Mouse (Mus musculus) intestine, embryonic 16.5 days (tissue): ENCODE data around the gene Atp5g1. TPM values are rescaled to one million over a fixed set of nuclear protein-coding genes. Genes with fewer than 3 reads are reported as not detected.

Source experiments
- ATAC-seq: fragments of 200-750 bp; cut with Nextera tagmentation; 2 replicates; pipeline ENCODE4 v1.8.0; 2017; ENCODE audit warnings: moderate TSS enrichment, moderate library complexity
- H3K27ac ChIP-seq: fragments of 300-500 bp; sonication (generic); 2 replicates; pipeline ENCODE4 v1.5.1; 2014; ENCODE audit warnings: mild to moderate bottlenecking, low read length
- H3K27me3 ChIP-seq: fragments of 300-500 bp; sonication (generic); replicated peaks from 2 replicates; pipeline ENCODE4 v1.6.1; 2014; ENCODE audit warnings: low read length, control low read depth, mixed read lengths; ENCODE audit not compliant: control insufficient read depth, insufficient read depth
- H3K36me3 ChIP-seq: fragments of 300-500 bp; sonication (generic); 2 replicates; pipeline ENCODE4 v1.6.1; 2014; ENCODE audit warnings: low read length, control low read depth; ENCODE audit not compliant: control insufficient read depth, insufficient read depth
- H3K4me1 ChIP-seq: fragments of 300-500 bp; sonication (generic); 2 replicates; pipeline ENCODE4 v1.6.1; 2014; ENCODE audit warnings: low read length, control low read depth, mixed read lengths; ENCODE audit not compliant: control insufficient read depth, insufficient read depth
- H3K4me2 ChIP-seq: fragments of 300-500 bp; sonication (generic); 2 replicates; pipeline ENCODE4 v1.6.1; 2014; ENCODE audit warnings: low read depth, low read length, control low read depth
- H3K4me3 ChIP-seq: fragments of 300-500 bp; sonication (generic); 2 replicates; pipeline ENCODE4 v1.5.1; 2014; ENCODE audit warnings: mild to moderate bottlenecking, low read length
- H3K9ac ChIP-seq: fragments of 300-500 bp; sonication (generic); 2 replicates; pipeline ENCODE4 v1.6.1; 2014; ENCODE audit warnings: low read depth, low read length
- H3K9me3 ChIP-seq: fragments of 300-500 bp; sonication (generic); 2 replicates; pipeline ENCODE4 v1.6.1; 2016; ENCODE audit warnings: low read length, control low read depth; ENCODE audit not compliant: control insufficient read depth
- WGBS: fragments of 180-500 bp; shearing (Covaris S2); extraction: QIAGEN DNeasy Blood & Tissue Kit; methylation state at CpG from one replicate; pipeline ENCODE4 v1.1.7; 2014; 5-methylcytosine and 5-hydroxymethylcytosine counted together
- polyA plus RNA-seq: library from polyadenylated mRNA; unstranded; fragments of >200 nt; fragmentation: Nextera tagmentation; extraction: Ambion mirVana; gene quantifications from 2 replicates; pipeline ENCODE4 v1.2.1, GENCODE M21; 2015

The Atp5g1 gene
- polyA plus RNA-seq, 1 experiment from 2014 or later, result 1,152 TPM

- H3K27ac ChIP-seq, result peak overlapping the region; percentile 88
- H3K9ac ChIP-seq, result peak overlapping the region; percentile 89
- no peaks in the 10 kb centered on the region for H3K9me3 ChIP-seq
- WGBS, result 0% methylated on average over 15 of the region's 15 CpGs
- H3K4me2 ChIP-seq, result peak overlapping the region; percentile 59
- H3K36me3 ChIP-seq, result peaks cover 7% of the 10 kb centered on the region; the same call in 1 of the 2 replicates
- no peaks in the 10 kb centered on the region for H3K27me3 ChIP-seq
- peak; percentile 15 for ATAC-seq
- H3K4me1 ChIP-seq, result peaks cover 6% of the 10 kb centered on the region; the same call in 1 of the 2 replicates
- peak overlapping the region; percentile 83 for H3K4me3 ChIP-seq
Observed at GRCm38 (mm10) chr11:96075177-96075508, 327 bp downstream of the Atp5g1 start.

GRCm38 (mm10) chr11:96074351-96075176, 906 bp downstream of the Atp5g1 start:
- no peaks in the 10 kb centered on the region for H3K27me3 ChIP-seq
- 12% methylated on average over 17 of the region's 17 CpGs for WGBS
- no peak for ATAC-seq
- peak overlapping the region; percentile 59 for H3K4me2 ChIP-seq
- H3K9me3 ChIP-seq, result no peaks in the 10 kb centered on the region
- peaks cover 6% of the 10 kb centered on the region; the same call in 1 of the 2 replicates for H3K4me1 ChIP-seq
- peak overlapping the region; percentile 88 for H3K27ac ChIP-seq
- peaks cover 7% of the 10 kb centered on the region; the same call in 1 of the 2 replicates for H3K36me3 ChIP-seq
- peak overlapping the region; percentile 89 for H3K9ac ChIP-seq
- peak overlapping the region; percentile 83 for H3K4me3 ChIP-seq

GRCm38 (mm10) chr11:96073295-96073993, 2.0 kb downstream of the Atp5g1 start:
- peak overlapping the region; percentile 59 for H3K4me2 ChIP-seq
- peaks cover 7% of the 10 kb centered on the region; the same call in 1 of the 2 replicates for H3K36me3 ChIP-seq
- no peaks in the 10 kb centered on the region for H3K9me3 ChIP-seq
- H3K4me3 ChIP-seq, result peak overlapping the region; percentile 83
- no peak overlapping the region for H3K27ac ChIP-seq
- peaks cover 6% of the 10 kb centered on the region; the same call in 1 of the 2 replicates for H3K4me1 ChIP-seq
- H3K27me3 ChIP-seq, result no peaks in the 10 kb centered on the region
- 81% methylated on average over 9 of the region's 9 CpGs for WGBS
- peak overlapping the region; percentile 89; the same call in 1 of the 2 replicates for H3K9ac ChIP-seq
- no peak for ATAC-seq

- H3K4me3 ChIP-seq, result no peak overlapping the region
- WGBS, result 87% methylated on average over 1 of the region's 1 CpGs
- no peak overlapping the region for H3K4me2 ChIP-seq
- no peak overlapping the region for H3K9ac ChIP-seq
- no peak for ATAC-seq
- peaks cover 6% of the 10 kb centered on the region; the same call in 1 of the 2 replicates for H3K4me1 ChIP-seq
- no peaks in the 10 kb centered on the region for H3K27me3 ChIP-seq
- no peak overlapping the region for H3K27ac ChIP-seq
- H3K9me3 ChIP-seq, result no peaks in the 10 kb centered on the region
- H3K36me3 ChIP-seq, result peaks cover 7% of the 10 kb centered on the region; the same call in 1 of the 2 replicates
Observed at GRCm38 (mm10) chr11:96071013-96071412, 4.5 kb downstream of the Atp5g1 start.

DNA sequence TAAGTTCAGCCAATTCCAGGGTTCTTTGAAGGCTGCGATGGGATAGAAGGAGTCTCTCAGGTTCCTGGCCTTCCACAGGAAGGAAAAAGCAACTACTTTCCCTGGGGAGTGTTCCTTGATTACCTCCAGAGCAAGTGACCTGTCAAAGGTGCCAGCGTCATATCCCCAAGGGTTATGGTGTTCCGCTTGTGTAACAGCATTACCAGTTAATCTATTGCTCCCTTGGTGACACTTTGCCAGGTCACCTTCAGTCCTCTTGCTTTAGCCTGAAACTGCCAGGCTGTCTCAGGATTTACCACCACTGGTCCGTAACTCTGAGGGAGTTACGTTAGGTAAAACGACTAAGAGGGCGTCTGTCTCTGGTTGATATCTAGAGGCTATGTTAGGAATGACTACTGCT, 5.1 kb downstream of the Atp5g1 start:
- ATAC-seq, result no peak
- no peaks in the 10 kb centered on the region for H3K9me3 ChIP-seq
- H3K36me3 ChIP-seq, result peaks cover 7% of the 10 kb centered on the region; the same call in 1 of the 2 replicates
- H3K4me2 ChIP-seq, result no peak overlapping the region
- no peak overlapping the region for H3K27ac ChIP-seq
- no peak overlapping the region for H3K4me3 ChIP-seq
- H3K4me1 ChIP-seq, result peaks cover 12% of the 10 kb centered on the region; the same call in 1 of the 2 replicates
- H3K27me3 ChIP-seq, result no peaks in the 10 kb centered on the region
- H3K9ac ChIP-seq, result no peak overlapping the region
- WGBS, result 92% methylated on average over 7 of the region's 7 CpGs

- Histone ChIP-seq H3K9me3 (no peaks in the 10 kb centered on the region), H3K9ac (no peak overlapping the region), H3K4me3 (no peak overlapping the region), H3K4me1 (peaks cover 16% of the 10 kb centered on the region), H3K36me3 (peaks cover 7% of the 10 kb centered on the region; the same call in 1 of the 2 replicates), H3K4me2 (no peak overlapping the region), H3K27ac (no peak overlapping the region; the same call in 1 of the 2 replicates), H3K27me3 (no peaks in the 10 kb centered on the region)
- ATAC-seq, result no peak
- whole genome bisulfite sequencing, result 69% methylated on average over 5 of the region's 5 CpGs
Observed at GRCm38 (mm10) chr11:96068231-96068630, 7.2 kb downstream of the Atp5g1 start.

DNA sequence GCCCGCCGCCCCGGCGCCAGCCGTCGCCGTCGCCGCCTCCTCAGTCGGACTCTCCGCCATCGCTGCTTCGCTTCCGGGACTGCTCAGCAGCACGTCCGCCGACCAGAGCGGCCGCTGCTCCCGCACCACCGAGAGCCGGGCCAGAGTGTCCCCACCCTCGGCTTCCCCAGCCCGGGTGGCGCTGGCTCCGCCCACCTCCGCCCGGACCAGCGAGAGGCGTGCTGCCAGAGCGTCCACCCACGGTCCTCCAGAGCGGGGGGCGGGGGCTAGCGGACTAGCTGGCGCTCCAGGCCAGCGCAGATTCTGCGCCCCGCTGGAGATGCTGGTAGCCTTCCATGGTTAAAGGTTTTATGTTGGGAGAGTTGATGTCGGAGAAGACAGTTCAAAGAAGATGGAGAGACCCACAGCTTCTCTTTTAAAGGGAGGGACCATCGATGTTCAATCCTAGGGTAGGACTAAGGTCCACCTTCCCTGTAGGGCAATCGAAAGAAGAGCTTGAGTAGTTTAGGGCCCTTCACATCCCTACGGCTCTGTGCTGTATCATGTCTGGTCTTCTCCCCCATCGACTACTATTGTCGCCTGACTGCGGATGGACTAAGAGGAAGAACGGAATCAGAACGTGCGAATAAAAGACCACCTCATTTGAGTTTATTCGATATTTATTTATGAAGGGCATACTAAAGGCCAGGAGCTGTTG, 10.1 kb downstream of the Atp5g1 start, which contains the start of gene Ube2z:
TSS of gene Ube2z (minus strand) at position 174 of the 697 bp plus-strand sequence.
- H3K4me2 ChIP-seq, result peak within 1 kb of the TSS; percentile 66
- H3K36me3 ChIP-seq, result peaks cover 8% of the 10 kb centered on the region
- peak within 1 kb of the TSS; percentile 87 for H3K27ac ChIP-seq
- 4% methylated on average over 45 of the region's 50 CpGs for WGBS
- H3K9ac ChIP-seq, result peak within 1 kb of the TSS; percentile 90
- no peaks in the 10 kb centered on the region for H3K9me3 ChIP-seq
- no peaks in the 10 kb centered on the region for H3K27me3 ChIP-seq
- ATAC-seq, result peak; percentile 99
- H3K4me3 ChIP-seq, result peak within 1 kb of the TSS; percentile 93
- peaks cover 21% of the 10 kb centered on the region for H3K4me1 ChIP-seq

DNA sequence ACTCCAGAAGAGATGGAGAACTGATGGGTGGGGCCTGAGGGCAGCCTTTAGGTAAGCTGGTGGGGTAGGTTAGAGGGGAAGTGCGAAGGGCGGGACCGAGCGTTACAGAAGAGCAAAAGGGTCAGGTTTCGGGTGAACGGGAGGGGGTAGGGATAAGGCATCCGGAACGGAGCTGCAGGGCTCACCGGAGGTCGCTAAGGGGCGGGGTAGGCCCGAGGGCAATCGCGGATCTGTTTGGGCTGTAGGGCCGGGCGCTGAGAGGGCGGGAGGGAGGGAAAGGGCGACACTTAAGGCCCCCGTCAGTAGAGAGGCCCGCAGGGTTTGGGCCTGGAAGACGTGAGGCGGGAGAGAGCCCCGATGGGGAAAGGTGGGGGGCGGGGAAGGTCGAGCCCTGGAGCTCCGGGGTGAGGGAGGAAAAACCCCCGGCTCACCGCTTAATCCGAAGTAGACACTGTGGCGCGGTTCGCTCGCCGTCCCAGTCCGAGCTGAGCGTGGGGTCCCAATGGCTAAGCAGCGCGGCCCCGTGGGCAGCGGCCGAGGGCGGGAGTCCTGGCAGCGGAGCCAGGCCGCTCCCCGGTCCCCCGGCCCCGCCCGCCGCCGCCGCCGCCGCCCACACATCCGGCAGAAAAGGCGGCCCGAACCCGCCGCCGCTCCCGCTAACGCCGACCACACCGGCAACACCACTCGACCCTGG, 10.8 kb downstream of the Atp5g1 start:
- Histone ChIP-seq H3K9me3 (no peaks in the 10 kb centered on the region), H3K4me1 (peaks cover 21% of the 10 kb centered on the region), H3K36me3 (peaks cover 9% of the 10 kb centered on the region), H3K4me3 (peak overlapping the region; percentile 93), H3K27ac (peak overlapping the region; percentile 87), H3K9ac (peak overlapping the region; percentile 90), H3K27me3 (no peaks in the 10 kb centered on the region), H3K4me2 (peak overlapping the region; percentile 66)
- peak; percentile 73 for ATAC-seq
- WGBS, result under 1% methylated on average over 54 of the region's 64 CpGs
